Mouse (Mus musculus): ENCODE measurements at regions not wholly inside any gene's neighbourhood (a gene's known extent, or its start where the extent isn't known, plus 50 kb on each side); places are given as distances from the start of the nearest gene placed in this dataset.

DNA sequence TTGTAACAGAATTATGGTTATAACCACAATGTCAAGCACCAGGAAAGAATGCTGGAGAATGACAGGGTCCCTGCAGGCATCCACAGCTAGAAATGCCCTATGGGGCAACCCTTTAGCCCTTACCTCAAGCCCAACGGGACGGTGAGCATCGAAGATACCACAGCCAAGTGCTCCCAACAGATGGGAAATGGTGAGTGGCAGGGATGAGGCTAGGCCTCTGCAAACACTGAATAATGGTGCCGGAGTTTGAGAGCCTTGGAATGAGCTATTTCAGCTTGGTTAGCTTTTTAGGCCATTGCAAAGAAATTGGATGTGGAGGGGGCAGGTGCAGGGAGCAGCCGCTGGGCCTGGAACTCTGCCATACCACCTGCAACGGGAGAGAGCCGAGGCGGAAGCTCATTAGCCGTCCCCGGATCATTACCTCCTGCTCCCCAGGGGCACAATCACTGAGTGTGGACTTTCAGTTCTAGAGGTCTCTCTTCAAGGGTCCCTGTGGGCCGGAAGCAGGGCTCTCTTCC, 117.9 kb downstream of the Usp31 start:
- Histone ChIP-seq H3K4me2 (ENCODE audit: low read length) (no peak overlapping the region), H3K36me3 (ENCODE audit: control insufficient read depth, insufficient read depth) (no peaks in the 10 kb centered on the region), H3K4me3 (replicated peaks; ENCODE audit: low read length) (no peak overlapping the region), H3K27me3 (replicated peaks; ENCODE audit: control insufficient read depth, insufficient read depth, low read length) (no peaks in the 10 kb centered on the region), H3K9me3 (ENCODE audit: control insufficient read depth, low read length) (no peaks in the 10 kb centered on the region), H3K27ac (ENCODE audit: low read length) (no peak overlapping the region), H3K9ac (replicated peaks; ENCODE audit: low read depth, low read length) (no peak overlapping the region), H3K4me1 (replicated peaks; ENCODE audit: control insufficient read depth, insufficient read depth, low read length) (peaks cover 6% of the 10 kb centered on the region)
- WGBS, result 12% methylated on average over 11 of the region's 11 CpGs
- peak; percentile 81 for ATAC-seq

DNA sequence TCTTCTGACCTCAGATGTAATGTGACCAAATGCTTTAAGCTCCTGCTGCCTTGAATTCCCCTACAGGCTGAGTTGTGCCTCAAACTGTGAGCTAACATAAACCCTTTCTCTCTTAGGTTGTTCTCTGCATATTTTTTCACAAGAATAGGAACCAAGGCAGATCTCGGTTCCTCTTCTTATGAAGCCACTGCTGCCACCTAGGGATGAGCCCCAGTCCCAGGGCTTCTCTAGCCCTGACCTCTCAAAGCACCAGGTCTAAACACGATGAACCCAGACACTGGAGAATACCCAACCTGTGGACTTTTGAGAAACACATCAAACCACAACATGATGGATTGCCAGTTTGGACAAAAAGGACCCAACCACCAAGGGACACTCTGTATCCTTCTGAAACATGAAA, 119.3 kb downstream of the Usp31 start:
- WGBS, result 71% methylated on average over 2 of the region's 2 CpGs
- Histone ChIP-seq H3K9me3 (ENCODE audit: control insufficient read depth, low read length) (no peaks in the 10 kb centered on the region), H3K27ac (ENCODE audit: low read length) (no peak overlapping the region), H3K4me1 (replicated peaks; ENCODE audit: control insufficient read depth, insufficient read depth, low read length) (peaks cover 6% of the 10 kb centered on the region), H3K4me2 (ENCODE audit: low read length) (no peak overlapping the region), H3K9ac (replicated peaks; ENCODE audit: low read depth, low read length) (no peak overlapping the region), H3K4me3 (replicated peaks; ENCODE audit: low read length) (no peak overlapping the region), H3K27me3 (replicated peaks; ENCODE audit: control insufficient read depth, insufficient read depth, low read length) (no peaks in the 10 kb centered on the region), H3K36me3 (ENCODE audit: control insufficient read depth, insufficient read depth) (no peaks in the 10 kb centered on the region)
- no peak for ATAC-seq

DNA sequence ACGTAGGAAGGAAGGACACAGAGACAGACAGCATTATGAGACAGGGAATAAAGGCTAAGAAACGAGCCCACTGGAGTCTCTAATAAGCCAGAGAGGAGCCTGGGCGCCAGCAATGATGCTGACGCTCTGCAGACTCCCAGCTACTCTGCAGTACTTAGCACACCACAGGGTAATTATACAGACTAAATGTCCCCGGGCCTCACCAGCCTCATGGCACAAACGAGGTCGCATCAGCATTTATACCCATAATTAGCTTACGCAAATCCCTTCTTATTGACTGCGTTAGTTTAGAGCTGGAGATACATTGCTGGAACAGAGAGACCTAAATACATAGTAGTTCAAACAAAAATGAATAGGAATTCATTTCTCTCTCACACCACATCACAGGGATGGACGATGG, 121.3 kb downstream of the Usp31 start:
- ATAC-seq, result no peak
- WGBS, result 38% methylated on average over 10 of the region's 10 CpGs

DNA sequence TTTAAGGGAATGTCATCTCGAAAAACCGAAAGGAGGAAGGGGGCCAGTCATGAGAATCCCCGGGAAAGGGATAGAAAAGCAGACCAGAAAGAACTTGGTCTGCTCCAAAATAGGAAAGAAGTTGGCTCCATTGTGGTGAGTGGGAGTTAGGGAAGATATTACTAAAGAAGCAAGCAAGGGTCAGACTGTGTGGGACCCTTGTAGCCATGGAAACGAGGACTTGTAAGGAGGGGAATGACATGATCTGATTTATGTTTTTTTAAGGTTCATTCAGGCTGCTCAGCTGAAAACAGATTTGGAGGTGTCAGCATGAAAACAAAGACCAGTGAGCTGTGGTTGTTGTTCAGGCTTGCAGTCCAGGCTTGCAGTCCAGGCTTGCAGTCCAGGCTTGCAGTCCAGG, 127.6 kb downstream of the Usp31 start:
- H3K4me3 ChIP-seq (replicated peaks; ENCODE audit: low read length), result no peak overlapping the region
- no peak overlapping the region for H3K4me2 ChIP-seq (ENCODE audit: low read length)
- no peaks in the 10 kb centered on the region for H3K27me3 ChIP-seq (replicated peaks; ENCODE audit: control insufficient read depth, insufficient read depth, low read length)
- no peak overlapping the region for H3K27ac ChIP-seq (ENCODE audit: low read length)
- WGBS, result 18% methylated on average over 4 of the region's 4 CpGs
- H3K36me3 ChIP-seq (ENCODE audit: control insufficient read depth, insufficient read depth), result no peaks in the 10 kb centered on the region
- no peak for ATAC-seq
- no peak overlapping the region for H3K9ac ChIP-seq (replicated peaks; ENCODE audit: low read depth, low read length)
- H3K4me1 ChIP-seq (replicated peaks; ENCODE audit: control insufficient read depth, insufficient read depth, low read length), result no peaks in the 10 kb centered on the region
- no peaks in the 10 kb centered on the region for H3K9me3 ChIP-seq (ENCODE audit: control insufficient read depth, low read length)

More for the DNA sequence above, 121.3 kb downstream of the Usp31 start:
- H3K27ac ChIP-seq (ENCODE audit: low read length), result no peak overlapping the region
- H3K4me1 ChIP-seq (replicated peaks; ENCODE audit: control insufficient read depth, insufficient read depth, low read length), result peaks cover 6% of the 10 kb centered on the region
- no peaks in the 10 kb centered on the region for H3K9me3 ChIP-seq (ENCODE audit: control insufficient read depth, low read length)
- no peak overlapping the region for H3K4me2 ChIP-seq (ENCODE audit: low read length)
- H3K27me3 ChIP-seq (replicated peaks; ENCODE audit: control insufficient read depth, insufficient read depth, low read length), result no peaks in the 10 kb centered on the region
- H3K4me3 ChIP-seq (replicated peaks; ENCODE audit: low read length), result no peak overlapping the region
- no peaks in the 10 kb centered on the region for H3K36me3 ChIP-seq (ENCODE audit: control insufficient read depth, insufficient read depth)
- no peak overlapping the region for H3K9ac ChIP-seq (replicated peaks; ENCODE audit: low read depth, low read length)

DNA sequence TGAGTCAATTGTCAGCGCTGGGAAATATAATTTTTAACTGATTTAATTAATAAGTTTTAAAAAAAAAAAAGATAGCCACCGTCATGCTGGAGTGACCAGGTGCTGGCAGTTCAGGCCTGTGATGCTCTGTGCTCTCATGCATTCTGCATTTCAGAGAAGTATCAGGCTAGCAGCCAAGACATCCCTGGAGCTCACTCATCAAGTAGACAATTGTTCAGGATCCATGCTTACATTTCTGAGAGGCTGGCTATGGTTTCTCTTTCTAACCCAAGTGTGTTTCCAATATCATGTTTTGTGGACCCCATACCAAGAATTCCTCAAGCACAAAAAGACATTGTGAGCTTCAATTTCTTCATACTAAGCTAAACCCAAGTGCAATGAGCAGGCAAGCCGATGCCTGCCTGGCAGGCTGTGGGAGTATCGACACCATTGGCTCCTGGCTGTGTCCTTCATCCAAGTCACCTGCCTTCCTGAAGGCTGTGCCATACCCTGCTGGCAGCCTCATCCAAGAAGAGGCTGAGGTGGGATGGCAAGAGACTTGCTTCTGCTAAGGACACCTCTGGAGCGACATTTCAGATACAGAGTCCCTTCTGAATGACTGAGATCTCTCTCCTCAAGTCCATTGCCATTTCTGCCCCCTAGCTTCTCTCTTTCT, 134.2 kb downstream of the Usp31 start:
- H3K27me3 ChIP-seq (replicated peaks; ENCODE audit: control insufficient read depth, insufficient read depth, low read length), result no peaks in the 10 kb centered on the region
- 75% methylated on average over 5 of the region's 5 CpGs for WGBS
- peaks cover 9% of the 10 kb centered on the region for H3K4me1 ChIP-seq (replicated peaks; ENCODE audit: control insufficient read depth, insufficient read depth, low read length)
- no peak overlapping the region for H3K4me2 ChIP-seq (ENCODE audit: low read length)
- H3K9me3 ChIP-seq (ENCODE audit: control insufficient read depth, low read length), result no peaks in the 10 kb centered on the region
- H3K36me3 ChIP-seq (ENCODE audit: control insufficient read depth, insufficient read depth), result no peaks in the 10 kb centered on the region
- no peak overlapping the region for H3K9ac ChIP-seq (replicated peaks; ENCODE audit: low read depth, low read length)
- H3K4me3 ChIP-seq (replicated peaks; ENCODE audit: low read length), result no peak overlapping the region
- no peak for ATAC-seq
- no peak overlapping the region; the same call in 1 of the 2 replicates for H3K27ac ChIP-seq (ENCODE audit: low read length)

DNA sequence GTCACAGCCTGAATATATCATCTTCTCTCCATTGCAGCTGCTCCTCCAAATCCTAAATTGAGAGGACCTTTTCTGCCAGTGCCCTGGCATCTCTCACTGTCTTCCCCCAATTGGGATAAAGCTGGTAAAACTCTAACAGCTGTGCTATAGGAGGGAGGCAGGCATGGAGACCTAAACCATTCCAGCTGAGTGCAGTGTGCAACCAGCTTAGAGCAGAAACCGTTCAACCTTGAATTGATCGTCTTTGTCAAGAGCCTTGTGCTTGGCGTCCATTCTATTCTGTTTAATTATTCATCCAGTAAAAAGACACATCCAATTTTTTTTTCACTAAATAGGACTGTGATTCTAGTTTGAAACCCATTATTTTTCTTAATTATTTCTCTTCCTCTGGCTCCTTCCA, 135.3 kb downstream of the Usp31 start:
- WGBS, result 7% methylated on average over 3 of the region's 3 CpGs
- H3K27ac ChIP-seq (ENCODE audit: low read length), result peak overlapping the region; percentile 20; the same call in 1 of the 2 replicates

DNA sequence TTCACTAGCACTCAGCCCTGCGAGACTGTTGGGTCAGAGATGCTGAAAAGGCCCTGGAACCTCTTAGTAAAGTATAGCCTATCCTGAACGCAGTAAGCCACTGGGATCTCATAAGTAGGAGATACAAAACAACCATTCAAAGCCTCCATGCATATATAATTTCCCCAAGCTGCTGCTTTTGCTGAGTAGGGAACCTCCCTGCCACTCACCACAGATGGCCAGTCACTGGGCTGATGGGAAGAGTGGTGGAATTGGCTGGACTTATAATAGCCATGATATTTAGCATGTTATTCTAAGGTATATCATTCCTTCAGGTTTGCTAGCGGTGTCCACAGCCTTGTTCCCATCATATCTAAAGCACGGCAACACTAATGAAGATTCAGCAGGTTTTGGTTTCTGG, 135.8 kb downstream of the Usp31 start:
- peak; percentile 58; the same call in 1 of the 2 replicates for ATAC-seq
- Histone ChIP-seq H3K9ac (replicated peaks; ENCODE audit: low read depth, low read length) (no peak overlapping the region), H3K36me3 (ENCODE audit: control insufficient read depth, insufficient read depth) (no peaks in the 10 kb centered on the region), H3K27ac (ENCODE audit: low read length) (peak overlapping the region; percentile 20; the same call in 1 of the 2 replicates), H3K9me3 (ENCODE audit: control insufficient read depth, low read length) (no peaks in the 10 kb centered on the region), H3K4me2 (ENCODE audit: low read length) (no peak overlapping the region), H3K4me1 (replicated peaks; ENCODE audit: control insufficient read depth, insufficient read depth, low read length) (peaks cover 9% of the 10 kb centered on the region), H3K4me3 (replicated peaks; ENCODE audit: low read length) (no peak overlapping the region), H3K27me3 (replicated peaks; ENCODE audit: control insufficient read depth, insufficient read depth, low read length) (no peaks in the 10 kb centered on the region)
- WGBS, result 58% methylated on average over 4 of the region's 4 CpGs

More for the DNA sequence above, 135.3 kb downstream of the Usp31 start:
- H3K4me1 ChIP-seq (replicated peaks; ENCODE audit: control insufficient read depth, insufficient read depth, low read length), result peaks cover 9% of the 10 kb centered on the region
- H3K9ac ChIP-seq (replicated peaks; ENCODE audit: low read depth, low read length), result no peak overlapping the region
- no peak overlapping the region for H3K4me3 ChIP-seq (replicated peaks; ENCODE audit: low read length)
- no peaks in the 10 kb centered on the region for H3K9me3 ChIP-seq (ENCODE audit: control insufficient read depth, low read length)
- H3K4me2 ChIP-seq (ENCODE audit: low read length), result no peak overlapping the region
- no peaks in the 10 kb centered on the region for H3K27me3 ChIP-seq (replicated peaks; ENCODE audit: control insufficient read depth, insufficient read depth, low read length)
- ATAC-seq, result peak; percentile 73
- H3K36me3 ChIP-seq (ENCODE audit: control insufficient read depth, insufficient read depth), result no peaks in the 10 kb centered on the region

DNA sequence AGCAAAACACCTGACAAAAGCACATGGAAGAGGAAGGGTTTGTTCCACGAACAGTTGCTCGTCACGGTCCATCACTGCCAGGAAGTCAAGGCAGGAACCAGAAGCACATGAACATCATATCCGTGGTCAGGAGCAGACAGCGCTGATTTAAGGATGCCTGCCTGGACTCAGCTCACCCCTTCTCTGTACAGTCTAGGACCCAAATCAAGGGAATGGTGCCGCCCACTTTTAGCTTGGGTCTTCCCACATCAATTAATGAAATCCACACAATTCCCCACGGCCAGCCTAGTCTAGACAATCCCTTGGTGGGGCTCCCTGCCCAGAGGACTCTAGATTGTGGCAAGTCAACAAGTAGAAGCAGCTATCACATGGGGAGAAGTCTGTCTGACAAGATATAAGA, 137.8 kb downstream of the Usp31 start:
- no peak overlapping the region for H3K4me3 ChIP-seq (replicated peaks; ENCODE audit: low read length)

DNA sequence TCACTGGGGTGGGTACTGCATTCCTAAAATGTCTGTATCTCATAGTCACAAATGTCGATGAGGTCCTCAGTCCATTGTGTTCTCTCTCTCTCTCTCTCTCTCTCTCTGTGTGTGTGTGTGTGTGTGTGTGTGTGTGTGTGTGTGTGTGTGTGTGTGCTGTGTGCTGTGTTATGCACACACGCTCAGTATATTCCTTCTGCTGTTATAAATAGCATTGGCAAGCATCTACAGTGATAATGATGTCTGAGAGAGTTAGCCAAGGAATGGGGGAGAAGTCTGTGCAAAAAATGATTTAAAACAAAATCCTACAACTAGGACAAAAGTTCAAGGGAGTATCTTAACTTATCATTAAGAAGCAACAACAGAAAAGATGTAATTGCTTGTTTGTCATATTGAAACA, 139.0 kb downstream of the Usp31 start:
- 54% methylated on average over 2 of the region's 2 CpGs for WGBS
- no peaks in the 10 kb centered on the region for H3K36me3 ChIP-seq (ENCODE audit: control insufficient read depth, insufficient read depth)
- ATAC-seq, result peak; percentile 83
- no peak overlapping the region for H3K4me2 ChIP-seq (ENCODE audit: low read length)
- H3K4me1 ChIP-seq (replicated peaks; ENCODE audit: control insufficient read depth, insufficient read depth, low read length), result peaks cover 9% of the 10 kb centered on the region
- H3K4me3 ChIP-seq (replicated peaks; ENCODE audit: low read length), result no peak overlapping the region
- H3K27ac ChIP-seq (ENCODE audit: low read length), result peak overlapping the region; percentile 71
- no peaks in the 10 kb centered on the region for H3K9me3 ChIP-seq (ENCODE audit: control insufficient read depth, low read length)
- no peaks in the 10 kb centered on the region for H3K27me3 ChIP-seq (replicated peaks; ENCODE audit: control insufficient read depth, insufficient read depth, low read length)
- H3K9ac ChIP-seq (replicated peaks; ENCODE audit: low read depth, low read length), result no peak overlapping the region

More for the DNA sequence above, 137.8 kb downstream of the Usp31 start:
- no peak overlapping the region for H3K27ac ChIP-seq (ENCODE audit: low read length)
- no peak overlapping the region for H3K4me2 ChIP-seq (ENCODE audit: low read length)
- no peak for ATAC-seq
- H3K9me3 ChIP-seq (ENCODE audit: control insufficient read depth, low read length), result no peaks in the 10 kb centered on the region
- no peaks in the 10 kb centered on the region for H3K36me3 ChIP-seq (ENCODE audit: control insufficient read depth, insufficient read depth)
- H3K9ac ChIP-seq (replicated peaks; ENCODE audit: low read depth, low read length), result no peak overlapping the region
- H3K4me1 ChIP-seq (replicated peaks; ENCODE audit: control insufficient read depth, insufficient read depth, low read length), result peaks cover 9% of the 10 kb centered on the region
- H3K27me3 ChIP-seq (replicated peaks; ENCODE audit: control insufficient read depth, insufficient read depth, low read length), result no peaks in the 10 kb centered on the region
- 82% methylated on average over 7 of the region's 7 CpGs for WGBS
